ENCODE assay signal across 9 mouse cellular contexts in the genomic region with DNA sequence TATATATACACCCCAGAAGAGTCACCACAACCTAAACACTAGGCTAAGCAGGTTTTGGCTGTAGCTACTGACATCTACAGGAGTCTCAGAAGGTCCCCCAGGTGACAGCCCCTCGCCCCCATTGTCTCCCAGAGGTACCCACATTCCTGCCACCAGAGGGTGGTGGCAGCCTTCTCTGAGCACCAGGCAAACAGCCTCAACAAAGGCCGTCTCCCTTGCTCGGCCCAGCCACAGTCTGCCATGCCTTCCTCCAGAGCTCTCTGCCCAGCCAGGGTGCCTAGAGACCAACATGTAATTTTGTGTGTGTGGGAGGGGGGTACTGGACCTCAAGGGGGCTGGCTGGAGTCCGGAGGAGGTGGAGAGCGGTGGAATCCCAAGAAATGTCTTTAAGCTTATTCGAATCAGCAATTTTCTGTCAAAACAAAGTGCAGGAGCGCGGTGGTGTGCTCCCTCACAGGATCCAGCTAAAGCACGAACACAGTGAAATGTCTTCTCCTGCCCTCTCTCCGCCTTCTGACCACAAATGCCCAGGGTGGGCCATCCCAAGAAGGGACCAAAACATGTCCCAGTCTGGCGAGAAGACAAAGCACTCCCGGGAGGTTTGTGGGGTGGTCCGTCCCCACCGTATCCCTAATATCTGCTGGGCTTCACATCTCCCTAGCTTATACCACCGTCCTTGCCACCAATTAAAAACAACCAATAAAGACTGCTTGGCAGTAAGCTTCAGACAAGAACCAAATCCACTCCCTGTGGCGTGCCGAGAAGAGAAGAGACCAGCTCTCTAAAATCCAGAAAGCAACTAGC.
A peak's percentile ranks its signal among the peaks of the same experiment; 100 is the strongest.
DNase-seq lines count a peak whose midpoint lies in the region; ATAC-seq and TF ChIP-seq lines count a peak whose summit lies in the region.
"Had no signal": no experiment of that assay in that cellular context is flagged by ENCODE, and none has a peak within 500 bp of the region (broad histone marks: within the 10 kb centered on the region; RNA-seq: fewer than 3 reads in every experiment).

No protein-coding gene starts in this region.

- no peaks in the 10 kb centered on the region for H3K9me3 ChIP-seq in embryonic facial prominence, embryonic 11.5 days (replicated peaks; ENCODE audit: control insufficient read depth, low read length)
- H3K9me3 ChIP-seq in heart, postnatal 0 days (replicated peaks; ENCODE audit: control insufficient read depth, low read length) = no peaks in the 10 kb centered on the region
- H3K9me3 ChIP-seq in midbrain, embryonic 11.5 days (ENCODE audit: control insufficient read depth, low read length) = no peaks in the 10 kb centered on the region

- TF ChIP-seq CTCF in heart, postnatal 0 days (IDR thresholded peaks at IDR 0.05; ENCODE audit: low read depth) = peak; percentile 94

- peak; percentile 60; the same call in 1 of the 2 replicates for ATAC-seq in embryonic facial prominence, embryonic 11.5 days (replicated peaks; ENCODE audit: insufficient number of reproducible peaks, low FRiP score, low TSS enrichment, low read depth)
- peak; percentile 64 for ATAC-seq in heart, postnatal 0 days (ENCODE audit: insufficient read depth, low read depth)
- ATAC-seq in midbrain, embryonic 11.5 days (ENCODE audit: low FRiP score) = peak; percentile 71

- peak; percentile 55 to 67 for DNase-seq in layer of hippocampus, postnatal 10 days (ENCODE audit: low spot score in 2 of 2)
- no peak for DNase-seq in layer of hippocampus, adult 8-10 months (ENCODE audit: low spot score in 2 of 2)
- DNase-seq in embryonic facial prominence, embryonic 11.5 days (ENCODE audit: low spot score) = peak; percentile 84
- peak; percentile 86 for DNase-seq in heart, postnatal 0 days (ENCODE audit: low spot score)
- peak; percentile 85 to 91 for DNase-seq in kidney, postnatal 4 days
- peak; percentile 96 for DNase-seq in midbrain, embryonic 11.5 days (ENCODE audit: low spot score, missing footprints)
- peak; percentile 78 for DNase-seq in urinary bladder, postnatal 14 days (ENCODE audit: low spot score)
- DNase-seq in cerebellum, adult 8-10 months = no peak

- TF ChIP-seq EP300 in heart, postnatal 0 days (IDR thresholded peaks at IDR 0.05; ENCODE audit: low read depth) = no peak

- WGBS in embryonic facial prominence, embryonic 11.5 days = 10% methylated on average over 17 of the region's 17 CpGs
- WGBS in heart, postnatal 0 days = 42% methylated on average over 17 of the region's 17 CpGs
- 13% methylated on average over 17 of the region's 17 CpGs for WGBS in midbrain, embryonic 11.5 days

- peak overlapping the region; percentile 13; the same call in 1 of the 2 replicates for H3K4me2 ChIP-seq in embryonic facial prominence, embryonic 11.5 days (ENCODE audit: low read depth, low read length)
- peak overlapping the region; percentile 32 for H3K4me2 ChIP-seq in heart, postnatal 0 days (ENCODE audit: low read depth, low read length)
- H3K4me2 ChIP-seq in midbrain, embryonic 11.5 days = peak overlapping the region; percentile 1

- peak overlapping the region; percentile 62 for H3K9ac ChIP-seq in embryonic facial prominence, embryonic 11.5 days (replicated peaks; ENCODE audit: low read length)
- peak overlapping the region; percentile 38; the same call in 1 of the 2 replicates for H3K9ac ChIP-seq in heart, postnatal 0 days (replicated peaks; ENCODE audit: low read depth, low read length)
- H3K9ac ChIP-seq in midbrain, embryonic 11.5 days (ENCODE audit: low read length) = peak overlapping the region; percentile 58

- peak overlapping the region; percentile 85 for H3K27ac ChIP-seq in embryonic facial prominence, embryonic 11.5 days (replicated peaks; ENCODE audit: low read depth, low read length)
- peak overlapping the region; percentile 81 for H3K27ac ChIP-seq in heart, postnatal 0 days (ENCODE audit: low read depth)
- peak overlapping the region; percentile 69 for H3K27ac ChIP-seq in midbrain, embryonic 11.5 days (ENCODE audit: low read depth, low read length)

- H3K27me3 ChIP-seq in embryonic facial prominence, embryonic 11.5 days (ENCODE audit: control insufficient read depth, insufficient read depth, low read length) = no peaks in the 10 kb centered on the region
- H3K27me3 ChIP-seq in heart, postnatal 0 days (ENCODE audit: control insufficient read depth, insufficient read depth, low read length) = no peaks in the 10 kb centered on the region
- no peaks in the 10 kb centered on the region for H3K27me3 ChIP-seq in midbrain, embryonic 11.5 days (ENCODE audit: control insufficient read depth, insufficient read depth, low read length)
- H3K27me3 ChIP-seq: Patski had no signal

- H3K4me3 ChIP-seq in embryonic facial prominence, embryonic 11.5 days (ENCODE audit: low read depth, low read length) = no peak overlapping the region
- H3K4me3 ChIP-seq in heart, postnatal 0 days (ENCODE audit: low read depth, low read length) = no peak overlapping the region
- H3K4me3 ChIP-seq in midbrain, embryonic 11.5 days (ENCODE audit: low read depth, low read length) = no peak overlapping the region

- peaks cover 17% of the 10 kb centered on the region for H3K4me1 ChIP-seq in embryonic facial prominence, embryonic 11.5 days (ENCODE audit: control insufficient read depth, insufficient read depth, low read length)
- H3K4me1 ChIP-seq in heart, postnatal 0 days (ENCODE audit: control insufficient read depth, insufficient read depth) = peaks cover 61% of the 10 kb centered on the region
- peaks cover 31% of the 10 kb centered on the region for H3K4me1 ChIP-seq in midbrain, embryonic 11.5 days (ENCODE audit: control insufficient read depth, insufficient read depth, low read length)

- H3K36me3 ChIP-seq in embryonic facial prominence, embryonic 11.5 days (replicated peaks; ENCODE audit: control insufficient read depth, insufficient read depth, low read depth, low read length) = no peaks in the 10 kb centered on the region
- no peaks in the 10 kb centered on the region for H3K36me3 ChIP-seq in heart, postnatal 0 days (replicated peaks; ENCODE audit: control insufficient read depth, insufficient read depth, low read length)
- no peaks in the 10 kb centered on the region for H3K36me3 ChIP-seq in midbrain, embryonic 11.5 days (ENCODE audit: control insufficient read depth, insufficient read depth, low read length)

Comparison
In these comparisons a context has a peak if more than half of its experiments do, and no peak if none do; other contexts are left out.
1. DNase-seq: peak in layer of hippocampus, postnatal 10 days (2 of 2), embryonic facial prominence, embryonic 11.5 days (single experiment), heart, postnatal 0 days (single experiment), kidney, postnatal 4 days (2 of 2), midbrain, embryonic 11.5 days (single experiment) and urinary bladder, postnatal 14 days (single experiment); none in layer of hippocampus, adult 8-10 months (0 of 2) and cerebellum, adult 8-10 months (single experiment).
2. Peak in every context shown above with its lines, with median percentiles within 50 percentile points of each other: ATAC-seq, H3K27ac ChIP-seq, H3K4me2 ChIP-seq and H3K9ac ChIP-seq.